Mouse (Mus musculus): ENCODE measurements around the gene Fxyd7. TPM values are rescaled to one million over a fixed set of nuclear protein-coding genes. Genes with fewer than 3 reads are reported as not detected.

The Fxyd7 gene
- total RNA-seq, 2 experiments from 2014 or later, result 1.3 to 1.6 TPM

- intact Hi-C loops (cut with DNase I), result loop anchor here (1.0 to 5.0 kb wide), 2 partner anchors 19 to 206 kb away; partner anchors contain the start of gene Lgi4
- DNase-seq, result peak; percentile 69 to 79
These were observed 26.7 kb upstream of the Fxyd7 start for GRCm38 (mm10) chr7:31077885-31078445.

GRCm38 (mm10) chr7:31077470-31077869 is 26.2 kb upstream of the Fxyd7 start:
- DNase-seq, result no peak
- intact Hi-C loops (cut with DNase I), result loop anchor here (5.0 kb wide), 1 partner anchor 205 kb away; no protein-coding TSS in a partner anchor

GRCm38 (mm10) chr7:31076492-31076891 is 25.2 kb upstream of the Fxyd7 start, which contains the start of gene Fxyd3:
Gene Fxyd3, minus strand, starts transcription at chr7:31076704.
- no peak for DNase-seq
- intact Hi-C loops (cut with DNase I), result loop anchor here (5.0 kb wide), 1 partner anchor 204 kb away; no protein-coding TSS in a partner anchor

DNA sequence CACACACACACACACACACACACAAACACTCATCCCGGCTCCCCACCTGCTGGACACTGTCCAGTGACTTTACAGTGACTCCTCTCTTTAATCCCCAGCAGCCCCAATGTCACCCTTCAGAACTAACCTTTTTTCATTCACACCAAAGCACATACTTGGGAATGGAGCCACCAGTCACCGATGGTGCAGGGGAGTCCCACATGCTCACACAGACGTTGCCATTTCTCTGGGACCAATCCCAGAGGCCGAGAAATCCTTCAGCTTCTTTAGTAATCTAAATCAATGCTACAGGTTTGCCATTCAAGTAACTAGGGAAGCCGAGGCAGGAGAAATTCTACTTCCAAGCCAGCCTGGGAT is 23.4 kb upstream of the Fxyd7 start:
- no peak for DNase-seq
- intact Hi-C loops (cut with DNase I), result loop anchor here (5.0 kb wide), 1 partner anchor 202 kb away; no protein-coding TSS in a partner anchor

DNA sequence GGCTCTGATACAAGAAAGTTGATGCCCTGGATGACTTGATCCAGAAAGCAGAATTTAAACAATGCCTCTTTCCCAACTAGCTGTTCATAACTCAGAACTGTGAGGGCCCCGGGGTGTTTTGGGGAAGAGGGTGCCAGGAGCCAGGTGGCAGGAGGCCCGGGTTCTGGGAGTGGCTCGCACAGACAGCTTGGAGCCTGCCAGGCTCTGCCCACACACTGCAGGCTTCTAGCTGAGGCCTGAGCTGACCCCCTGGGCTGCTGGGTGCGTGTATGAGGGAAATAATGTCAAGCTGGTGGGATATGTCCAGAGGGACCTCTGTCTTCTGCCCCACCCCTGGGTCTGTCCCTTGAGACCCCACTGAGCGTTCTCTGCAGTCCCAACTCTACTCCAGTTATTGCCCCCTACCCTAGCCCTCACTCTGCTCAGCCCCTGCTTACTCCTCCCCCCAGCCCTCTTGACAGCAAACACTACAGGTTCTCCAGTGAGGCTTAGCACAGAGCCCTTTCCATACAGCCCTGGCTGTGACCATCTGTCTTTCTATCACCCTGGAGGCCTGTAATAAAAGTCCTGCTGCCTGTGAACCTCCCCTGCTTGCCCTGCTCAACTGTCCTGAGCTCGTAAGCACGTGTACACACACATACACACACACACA is 22.9 kb upstream of the Fxyd7 start:
- DNase-seq, result no peak
- intact Hi-C loops (cut with DNase I), result no loop called here

- DNase-seq, result no peak
- intact Hi-C loops (cut with DNase I), result no loop called here
These were observed 22.3 kb upstream of the Fxyd7 start for GRCm38 (mm10) chr7:31073546-31073945.

DNA sequence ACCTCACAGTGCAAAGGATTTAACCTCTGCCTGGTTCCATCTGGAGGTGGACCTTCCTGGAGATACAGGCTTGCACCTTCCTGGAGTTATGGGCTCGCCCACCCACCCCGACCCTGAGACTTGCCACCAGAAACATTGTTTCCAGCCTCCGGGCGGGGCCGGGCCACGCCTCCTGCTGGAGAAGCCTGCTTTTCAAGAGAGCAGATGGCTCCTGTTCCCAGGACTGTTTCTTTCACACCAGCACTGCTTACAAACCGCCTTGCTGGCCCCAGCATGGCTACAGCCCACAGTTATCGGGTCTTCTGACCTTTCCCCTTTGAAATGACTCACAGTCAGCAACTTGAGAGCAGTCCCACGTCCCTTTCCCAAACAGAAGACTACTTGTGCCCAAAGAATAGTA is 21.1 kb upstream of the Fxyd7 start:
- no peak for DNase-seq
- intact Hi-C loops (cut with DNase I), result no loop called here

DNA sequence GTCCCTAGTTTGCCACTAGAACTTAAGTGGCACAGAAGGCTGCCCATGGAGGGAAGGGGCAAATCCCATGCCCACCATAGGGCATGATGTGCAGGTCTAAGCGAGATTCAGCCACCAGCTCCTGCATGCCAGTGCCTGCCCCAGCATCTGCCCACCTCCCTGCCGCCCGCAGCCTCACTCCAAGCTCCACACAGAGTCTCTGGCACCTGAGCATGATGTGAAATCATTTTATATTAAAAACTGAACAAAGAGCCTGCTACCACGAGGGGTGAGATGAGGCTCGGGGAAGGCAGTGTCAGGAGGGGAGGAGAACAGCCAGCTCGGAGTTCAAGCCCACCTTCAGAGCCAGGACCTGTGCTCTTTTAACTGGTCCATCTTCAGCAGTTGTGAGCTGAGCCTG is 19.1 kb upstream of the Fxyd7 start:
- no peak for DNase-seq
- intact Hi-C loops (cut with DNase I), result no loop called here

GRCm38 (mm10) chr7:31069491-31069890 is 18.2 kb upstream of the Fxyd7 start:
- intact Hi-C loops (cut with DNase I), result no loop called here
- DNase-seq, result no peak

DNA sequence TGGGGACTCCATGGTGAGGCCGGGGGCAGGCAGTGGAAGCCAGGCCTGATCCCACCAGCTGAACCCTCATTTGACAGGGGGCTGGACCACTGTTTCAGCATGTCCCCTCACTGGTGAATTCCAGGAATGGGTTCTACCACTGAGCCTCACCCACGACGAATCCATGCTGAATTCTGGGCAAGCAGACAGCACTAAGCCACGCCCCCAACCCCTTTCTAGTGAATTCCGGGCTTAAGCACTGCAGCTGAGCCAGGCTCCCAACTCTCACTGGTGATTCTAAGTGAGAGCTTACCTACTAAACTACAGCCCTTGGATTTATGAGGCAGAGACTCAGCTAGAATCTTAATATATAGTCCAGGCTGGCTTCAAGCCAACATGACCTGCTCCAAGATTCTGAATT is 16.6 kb upstream of the Fxyd7 start:
- intact Hi-C loops (cut with DNase I), result no loop called here
- peak; percentile 47 to 63 for DNase-seq

GRCm38 (mm10) chr7:31063074-31063560 is 11.8 kb upstream of the Fxyd7 start:
- intact Hi-C loops (cut with DNase I), result no loop called here
- DNase-seq, result no peak

DNA sequence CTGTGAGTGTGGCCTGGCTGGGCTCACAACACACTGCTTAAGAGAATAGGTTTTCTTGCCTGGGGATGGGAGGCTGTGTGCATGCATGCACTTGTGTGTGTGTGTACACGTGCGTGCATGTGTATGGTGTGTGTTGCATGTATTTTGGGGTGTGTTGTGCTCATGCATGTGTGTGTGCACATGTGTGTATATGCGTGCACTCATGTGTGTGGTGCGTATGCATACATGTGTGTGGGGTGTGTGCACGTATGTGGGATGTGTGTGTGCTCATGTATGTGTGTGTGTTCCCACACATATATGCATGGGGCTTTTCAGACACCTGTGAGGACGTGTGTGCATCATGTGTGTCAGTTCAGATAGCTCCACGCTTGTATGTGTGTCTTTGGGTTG is 9.3 kb upstream of the Fxyd7 start:
- intact Hi-C loops (cut with DNase I), result no loop called here
- DNase-seq, result no peak

DNA sequence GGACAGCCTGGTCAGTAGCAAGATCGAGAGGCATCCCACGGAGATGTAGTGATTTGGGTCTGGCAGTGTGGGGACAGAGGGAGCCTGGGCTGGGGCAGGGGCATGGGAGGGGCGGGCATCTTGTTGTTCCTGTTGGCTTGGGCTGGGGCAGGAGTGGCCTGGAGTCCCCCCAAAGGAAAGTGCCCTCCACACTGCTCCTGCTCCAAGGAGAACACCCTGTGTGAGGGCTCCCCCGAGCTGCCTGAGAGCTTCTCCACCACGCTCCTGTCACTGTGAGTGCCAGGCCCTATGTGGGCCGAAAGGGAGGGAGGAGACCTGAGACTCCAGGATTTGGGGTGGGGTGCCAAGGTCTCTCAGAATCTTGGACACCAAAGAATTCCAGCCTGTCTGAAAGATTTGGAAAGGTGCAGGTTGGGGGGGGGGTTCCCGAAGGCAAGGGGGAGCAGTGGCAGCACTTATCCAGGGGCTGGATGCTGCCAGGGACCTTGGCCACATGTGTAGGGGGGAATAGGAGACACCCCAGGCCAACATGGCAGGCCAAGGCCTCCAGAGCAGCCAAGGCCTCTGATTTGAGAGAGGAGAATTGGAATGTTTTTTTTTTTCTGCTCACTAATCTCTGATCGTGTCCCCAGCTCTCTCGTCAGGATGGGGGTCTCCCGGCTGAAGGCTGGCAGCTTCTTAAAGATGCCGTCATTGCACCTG is 8.8 kb upstream of the Fxyd7 start:
- DNase-seq, result no peak
- intact Hi-C loops (cut with DNase I), result loop anchor here (1.0 to 5.0 kb wide), 3 partner anchors 18 to 117 kb away; no protein-coding TSS in a partner anchor

DNA sequence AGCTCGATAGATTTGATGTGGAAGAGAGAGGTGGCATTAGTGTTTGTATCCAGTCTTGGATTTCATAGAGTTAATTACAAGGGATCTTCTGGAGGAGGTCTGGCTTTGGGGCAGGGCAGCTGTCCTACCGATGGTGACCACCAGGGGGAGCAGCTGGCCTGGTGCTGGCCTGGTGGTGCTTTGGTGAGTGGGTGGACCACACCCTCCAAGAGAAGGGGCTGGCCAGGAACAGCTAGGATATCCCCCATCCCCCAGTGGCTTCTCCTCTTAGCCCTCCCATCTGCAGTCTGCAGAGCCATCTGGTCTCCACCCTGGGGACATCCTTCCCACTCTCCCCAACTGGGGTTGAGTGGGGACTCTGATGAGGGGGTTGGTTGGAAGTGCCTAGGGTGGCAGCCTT is 7.8 kb upstream of the Fxyd7 start, which contains the start of gene Lgi4:
Lgi4 (plus strand) TSS at position 235 of the 400 bp plus-strand sequence.
- intact Hi-C loops (cut with DNase I), result loop anchor here (1.0 to 5.0 kb wide), 3 partner anchors 19 to 118 kb away; no protein-coding TSS in a partner anchor

DNA sequence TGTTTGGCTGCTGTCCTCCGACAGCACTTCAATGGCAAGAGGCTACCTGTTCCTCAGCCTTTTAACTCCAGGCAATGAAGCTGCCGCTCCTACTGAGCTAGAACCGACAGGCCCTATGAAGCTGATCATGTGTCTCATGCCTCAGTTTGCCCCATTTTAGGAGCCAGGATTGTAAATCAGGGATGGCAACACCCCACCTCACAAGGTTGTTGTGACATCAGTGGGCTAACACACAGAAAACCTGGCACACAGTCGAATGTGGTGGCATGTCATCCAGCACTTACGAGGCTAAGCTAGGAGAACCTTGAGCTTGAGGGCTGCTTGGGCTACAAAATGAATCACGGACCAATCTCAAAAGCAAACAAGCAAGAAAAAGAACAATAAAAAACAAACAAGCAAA is 6.9 kb upstream of the Fxyd7 start:
- no peak for DNase-seq
- intact Hi-C loops (cut with DNase I), result loop anchor here (5.0 kb wide), 1 partner anchor 119 kb away; no protein-coding TSS in a partner anchor

More for the DNA sequence above, 7.8 kb upstream of the Fxyd7 start, which contains the start of gene Lgi4:
- peak; percentile 93 to 95 for DNase-seq

DNA sequence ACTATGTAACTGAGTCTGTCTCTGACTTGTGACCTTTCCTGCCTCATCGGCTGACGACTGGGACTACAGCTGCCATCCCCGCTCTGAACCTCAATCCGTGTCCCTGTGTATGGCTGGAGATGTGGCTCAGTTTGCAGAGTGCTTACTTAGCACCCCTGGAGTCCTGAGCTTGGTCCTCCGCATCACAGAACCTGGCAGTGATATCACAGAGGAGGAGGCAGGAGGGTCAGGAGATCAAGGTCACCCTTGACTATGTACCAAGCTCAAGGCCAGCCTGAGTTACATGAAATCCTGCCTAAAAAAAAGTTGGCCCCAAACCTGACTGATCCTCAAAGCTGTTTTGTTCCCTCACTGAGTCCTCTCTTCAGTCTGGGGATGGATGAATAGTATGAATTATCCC is 6.5 kb upstream of the Fxyd7 start:
- no peak for DNase-seq
- intact Hi-C loops (cut with DNase I), result loop anchor here (5.0 kb wide), 1 partner anchor 120 kb away; no protein-coding TSS in a partner anchor

- intact Hi-C loops (cut with DNase I), result loop anchor here (5.0 kb wide), 1 partner anchor 120 kb away; no protein-coding TSS in a partner anchor
- DNase-seq, result no peak
These were observed 5.8 kb upstream of the Fxyd7 start, which contains the start of gene Fxyd1 for GRCm38 (mm10) chr7:31057071-31057470. Gene Fxyd1, minus strand, starts transcription at chr7:31057199.

- no peak for DNase-seq
- intact Hi-C loops (cut with DNase I), result loop anchor here (5.0 kb wide), 1 partner anchor 121 kb away; no protein-coding TSS in a partner anchor
These were observed 5.2 kb upstream of the Fxyd7 start for GRCm38 (mm10) chr7:31056448-31056847.

DNA sequence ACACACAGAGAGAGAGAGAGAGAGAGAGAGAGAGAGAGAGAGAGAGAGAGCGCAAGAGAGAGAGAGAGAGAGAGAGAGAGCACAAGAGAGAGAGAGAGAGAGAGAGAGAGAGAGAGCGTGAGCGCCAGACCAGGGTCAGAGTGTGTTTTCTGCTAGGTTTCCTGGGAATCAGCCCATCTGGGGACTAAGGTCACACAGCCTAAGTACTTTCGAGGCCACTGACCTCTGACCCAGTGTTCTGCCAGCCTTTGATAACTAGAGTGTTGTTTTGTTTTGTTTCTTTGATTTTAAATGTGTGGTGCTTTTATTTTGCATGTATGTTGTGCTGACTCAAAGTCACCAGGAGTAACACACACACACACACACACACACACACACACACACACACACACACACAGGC is 4.6 kb upstream of the Fxyd7 start:
- intact Hi-C loops (cut with DNase I), result loop anchor here (5.0 kb wide), 1 partner anchor 121 kb away; no protein-coding TSS in a partner anchor
- DNase-seq, result peak; percentile 49 to 61

- peak; percentile 94 for DNase-seq
- intact Hi-C loops (cut with DNase I), result loop anchor here (5.0 kb wide), 1 partner anchor 122 kb away; no protein-coding TSS in a partner anchor
These were observed 4.1 kb upstream of the Fxyd7 start for GRCm38 (mm10) chr7:31055354-31055824.

All from heart, postnatal 10 days (tissue).